Mouse (Mus musculus) liver, embryonic 11.5 days (tissue): ENCODE data around the gene Rgs21. TPM values are rescaled to one million over a fixed set of nuclear protein-coding genes. Genes with fewer than 3 reads are reported as not detected.

Source experiments
- ATAC-seq: fragments of 200-750 bp; cut with Nextera tagmentation; replicated peaks from 2 replicates; pipeline ENCODE4 v1.8.0; 2017; ENCODE audit warnings: moderate number of reproducible peaks, mild to moderate bottlenecking, moderate TSS enrichment, moderate library complexity; ENCODE audit not compliant: low FRiP score
- DNase-seq: peaks from one replicate; pipeline ENCODE4 v3.0.0-alpha.2; 2017; ENCODE audit warnings: low spot score
- H3K27ac ChIP-seq: fragments of 300-500 bp; sonication (generic); 2 replicates; pipeline ENCODE4 v1.5.1; 2014; ENCODE audit warnings: mild to moderate bottlenecking, low read depth, low read length, control low read depth
- H3K27me3 ChIP-seq: fragments of 300-500 bp; sonication (generic); replicated peaks from 2 replicates; pipeline ENCODE4 v1.6.1; 2014; ENCODE audit warnings: low read length, mixed read lengths; ENCODE audit not compliant: control insufficient read depth, insufficient read depth
- H3K36me3 ChIP-seq: fragments of 300-500 bp; sonication (generic); 2 replicates; pipeline ENCODE4 v1.6.1; 2014; ENCODE audit warnings: mild to moderate bottlenecking, low read length, moderate library complexity, mixed read lengths; ENCODE audit not compliant: control insufficient read depth, insufficient read depth
- H3K4me1 ChIP-seq: fragments of 300-500 bp; sonication (generic); replicated peaks from 2 replicates; pipeline ENCODE4 v1.6.1; 2014; ENCODE audit warnings: low read length, mixed read lengths; ENCODE audit not compliant: control insufficient read depth, insufficient read depth
- H3K4me2 ChIP-seq: fragments of 300-500 bp; sonication (generic); 2 replicates; pipeline ENCODE4 v1.6.1; 2014; ENCODE audit warnings: mild to moderate bottlenecking, control low read depth, moderate library complexity
- H3K4me3 ChIP-seq: fragments of 300-500 bp; sonication (generic); 2 replicates; pipeline ENCODE4 v1.5.1; 2014; ENCODE audit warnings: low read depth, low read length, control low read depth
- H3K9ac ChIP-seq: fragments of 300-500 bp; sonication (generic); 2 replicates; pipeline ENCODE4 v1.6.1; 2014; ENCODE audit warnings: low read depth, low read length, control low read depth
- H3K9me3 ChIP-seq: fragments of 300-500 bp; sonication (generic); 2 replicates; pipeline ENCODE4 v1.6.1; 2016; ENCODE audit warnings: low read length, inconsistent platforms, mixed read lengths; ENCODE audit not compliant: control insufficient read depth
- WGBS: fragments of 180-500 bp; shearing (Covaris S2); extraction: QIAGEN DNeasy Blood & Tissue Kit; methylation state at CpG from one replicate; pipeline ENCODE4 v1.1.7; 2014; 5-methylcytosine and 5-hydroxymethylcytosine counted together
- polyA plus RNA-seq: library from polyadenylated mRNA; unstranded; fragments of >200 nt; fragmentation: Nextera tagmentation; extraction: Ambion mirVana; gene quantifications from 2 replicates; pipeline ENCODE4 v1.2.1, GENCODE M21; 2014

Rgs21 gene
- not detected in 2 replicates for polyA plus RNA-seq

- ATAC-seq (no peak), DNase-seq (no peak)
- H3K4me1 ChIP-seq: no peaks in the 10 kb centered on the region
Measured at GRCm38 (mm10) chr1:144567567-144567966, at the start of gene Rgs21. Rgs21 (minus strand) TSS chr1:144567667.

GRCm38 (mm10) chr1:144604071-144604470 is 36.6 kb upstream of the Rgs21 start:
- Histone ChIP-seq H3K4me1 (no peaks in the 10 kb centered on the region), H3K27me3 (no peaks in the 10 kb centered on the region), H3K9ac (no peak overlapping the region), H3K4me3 (no peak overlapping the region), H3K9me3 (no peaks in the 10 kb centered on the region), H3K4me2 (no peak overlapping the region), H3K36me3 (no peaks in the 10 kb centered on the region), H3K27ac (no peak overlapping the region)
- 94% methylated on average over 1 of the region's 1 CpGs for WGBS
- ATAC-seq: no peak
- DNase-seq: no peak

More at GRCm38 (mm10) chr1:144567567-144567966, at the start of gene Rgs21:
- H3K36me3 ChIP-seq: no peaks in the 10 kb centered on the region
- no peak within 1 kb of the TSS for H3K4me2 ChIP-seq
- WGBS: 58% methylated on average over 3 of the region's 3 CpGs
- H3K4me3 ChIP-seq: no peak within 1 kb of the TSS
- no peaks in the 10 kb centered on the region for H3K27me3 ChIP-seq
- H3K9ac ChIP-seq: no peak within 1 kb of the TSS
- no peaks in the 10 kb centered on the region for H3K9me3 ChIP-seq
- H3K27ac ChIP-seq: no peak within 1 kb of the TSS

GRCm38 (mm10) chr1:144602987-144603386 is 35.5 kb upstream of the Rgs21 start:
- H3K36me3 ChIP-seq: no peaks in the 10 kb centered on the region
- DNase-seq: no peak
- H3K27ac ChIP-seq: no peak overlapping the region
- WGBS: 80% methylated on average over 2 of the region's 2 CpGs
- H3K4me1 ChIP-seq: no peaks in the 10 kb centered on the region
- H3K9ac ChIP-seq: no peak overlapping the region
- no peaks in the 10 kb centered on the region for H3K27me3 ChIP-seq
- no peak overlapping the region for H3K4me3 ChIP-seq
- ATAC-seq: no peak
- no peak overlapping the region for H3K4me2 ChIP-seq
- H3K9me3 ChIP-seq: no peaks in the 10 kb centered on the region

- Histone ChIP-seq H3K4me1 (no peaks in the 10 kb centered on the region), H3K27ac (no peak overlapping the region), H3K9me3 (no peaks in the 10 kb centered on the region), H3K9ac (no peak overlapping the region), H3K27me3 (no peaks in the 10 kb centered on the region), H3K4me2 (no peak overlapping the region), H3K36me3 (no peaks in the 10 kb centered on the region), H3K4me3 (no peak overlapping the region)
- DNase-seq: no peak
- WGBS: 76% methylated on average over 1 of the region's 1 CpGs
- no peak for ATAC-seq
Measured at GRCm38 (mm10) chr1:144579321-144579720, 11.9 kb upstream of the Rgs21 start.

GRCm38 (mm10) chr1:144572972-144573371 is 5.5 kb upstream of the Rgs21 start:
- Histone ChIP-seq H3K27me3 (no peaks in the 10 kb centered on the region), H3K4me1 (no peaks in the 10 kb centered on the region), H3K9ac (no peak overlapping the region), H3K4me3 (no peak overlapping the region), H3K36me3 (no peaks in the 10 kb centered on the region), H3K27ac (no peak overlapping the region), H3K9me3 (no peaks in the 10 kb centered on the region), H3K4me2 (no peak overlapping the region)
- no peak for DNase-seq
- ATAC-seq: no peak
- 85% methylated on average over 2 of the region's 2 CpGs for WGBS

- Histone ChIP-seq H3K27me3 (no peaks in the 10 kb centered on the region), H3K36me3 (no peaks in the 10 kb centered on the region), H3K9me3 (no peaks in the 10 kb centered on the region), H3K4me1 (no peaks in the 10 kb centered on the region), H3K27ac (no peak overlapping the region), H3K4me3 (no peak overlapping the region), H3K4me2 (no peak overlapping the region), H3K9ac (no peak overlapping the region)
- ATAC-seq (no peak), DNase-seq (no peak)
- 74% methylated on average over 3 of the region's 3 CpGs for WGBS
Measured at GRCm38 (mm10) chr1:144569905-144570304, 2.4 kb upstream of the Rgs21 start.

- H3K4me1 ChIP-seq: no peaks in the 10 kb centered on the region
- H3K4me3 ChIP-seq: no peak overlapping the region
- ATAC-seq (no peak), DNase-seq (no peak)
- no peaks in the 10 kb centered on the region for H3K36me3 ChIP-seq
- no peaks in the 10 kb centered on the region for H3K27me3 ChIP-seq
- WGBS: 72% methylated on average over 4 of the region's 4 CpGs
- H3K9me3 ChIP-seq: no peaks in the 10 kb centered on the region
- H3K9ac ChIP-seq: no peak overlapping the region
- no peak overlapping the region for H3K4me2 ChIP-seq
- no peak overlapping the region for H3K27ac ChIP-seq
Measured at GRCm38 (mm10) chr1:144545142-144545541, 22.3 kb downstream of the Rgs21 start.

- no peaks in the 10 kb centered on the region for H3K4me1 ChIP-seq
- ATAC-seq (no peak), DNase-seq (no peak)
- no peaks in the 10 kb centered on the region for H3K36me3 ChIP-seq
- no peaks in the 10 kb centered on the region for H3K9me3 ChIP-seq
- H3K9ac ChIP-seq: no peak overlapping the region
- no peak overlapping the region for H3K4me2 ChIP-seq
- H3K27ac ChIP-seq: no peak overlapping the region
- no peaks in the 10 kb centered on the region for H3K27me3 ChIP-seq
- H3K4me3 ChIP-seq: no peak overlapping the region
- 76% methylated on average over 6 of the region's 6 CpGs for WGBS
Measured at GRCm38 (mm10) chr1:144544497-144544961, 22.9 kb downstream of the Rgs21 start.

- H3K4me3 ChIP-seq: no peak overlapping the region
- H3K9me3 ChIP-seq: no peaks in the 10 kb centered on the region
- no peaks in the 10 kb centered on the region for H3K36me3 ChIP-seq
- 79% methylated on average over 1 of the region's 1 CpGs for WGBS
- no peaks in the 10 kb centered on the region for H3K27me3 ChIP-seq
- H3K4me1 ChIP-seq: no peaks in the 10 kb centered on the region
- H3K27ac ChIP-seq: no peak overlapping the region
- ATAC-seq (no peak), DNase-seq (no peak)
- H3K4me2 ChIP-seq: no peak overlapping the region
- H3K9ac ChIP-seq: no peak overlapping the region
Measured at GRCm38 (mm10) chr1:144531746-144532145, 35.7 kb downstream of the Rgs21 start.
